Mouse (Mus musculus): ENCODE measurements around the gene Hspb6. TPM values are rescaled to one million over a fixed set of nuclear protein-coding genes. Genes with fewer than 3 reads are reported as not detected.

The Hspb6 gene
- polyA plus RNA-seq, 1 experiment from 2014 or later = 9.3 TPM

DNA sequence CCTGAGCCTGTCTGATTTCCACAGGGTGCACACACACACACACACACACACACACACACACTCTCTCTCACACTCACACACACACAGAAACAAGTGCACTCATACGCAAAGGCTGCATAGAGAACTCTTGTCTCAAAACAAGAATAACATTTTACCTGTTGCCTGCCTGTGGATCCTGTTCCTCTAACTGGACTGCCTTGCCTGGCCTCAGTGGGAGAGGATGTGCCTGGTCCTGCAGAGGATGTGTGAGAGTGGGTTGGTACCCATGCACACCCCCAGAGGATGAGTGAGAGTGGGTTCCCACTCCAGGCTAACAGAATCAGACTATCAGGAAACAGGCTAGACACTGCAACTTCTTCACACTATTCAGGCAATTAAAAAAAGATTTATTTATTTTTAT lies 1.4 kb upstream of the Hspb6 start:
- no peaks in the 10 kb centered on the region for H3K9me3 ChIP-seq (ENCODE audit: control insufficient read depth, low read length)
- peaks cover 16% of the 10 kb centered on the region for H3K4me1 ChIP-seq (replicated peaks; ENCODE audit: control insufficient read depth, insufficient read depth, low read length)
- H3K36me3 ChIP-seq (ENCODE audit: control insufficient read depth, insufficient read depth) = peaks cover 9% of the 10 kb centered on the region
- H3K27me3 ChIP-seq (replicated peaks; ENCODE audit: control insufficient read depth, insufficient read depth, low read length) = no peaks in the 10 kb centered on the region
- no peak overlapping the region for H3K4me3 ChIP-seq (replicated peaks; ENCODE audit: low read length)
- no peak overlapping the region for H3K4me2 ChIP-seq (ENCODE audit: low read length)
- no peak for ATAC-seq
- no peak overlapping the region for H3K27ac ChIP-seq (ENCODE audit: low read length)
- H3K9ac ChIP-seq (replicated peaks; ENCODE audit: low read depth, low read length) = no peak overlapping the region
- 100% methylated on average over 1 of the region's 1 CpGs for WGBS

DNA sequence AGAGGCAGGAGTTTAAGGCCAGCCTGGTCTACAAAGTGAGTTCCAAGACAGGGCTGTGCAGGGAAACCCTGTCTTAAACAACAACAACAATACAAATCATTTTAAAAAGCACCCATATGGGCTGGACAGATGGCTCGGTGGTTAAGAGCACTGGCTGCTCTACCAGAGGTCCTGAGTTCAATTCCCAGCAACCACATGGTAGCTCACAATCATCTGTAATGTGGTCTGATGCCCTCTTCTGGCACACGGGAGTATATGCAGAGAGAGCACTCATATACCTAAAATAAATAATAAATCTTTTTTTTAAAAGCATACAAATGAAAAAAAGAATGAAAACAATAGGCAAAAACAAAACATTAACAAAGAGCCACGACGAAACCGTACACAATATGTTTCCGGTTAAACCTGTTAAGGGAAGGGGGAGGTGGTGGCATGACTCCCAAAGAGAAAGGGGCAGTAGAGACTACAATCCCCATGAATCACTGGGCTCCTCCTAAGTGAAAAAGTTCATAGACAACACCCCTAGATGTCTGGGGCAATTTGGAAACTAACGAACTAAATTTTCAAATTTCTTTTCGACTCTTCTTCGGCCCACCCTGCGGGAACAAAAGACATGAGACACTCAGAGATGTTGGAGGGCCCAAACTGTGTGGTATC lies 405 bp upstream of the Hspb6 start:
- Histone ChIP-seq H3K9ac (replicated peaks; ENCODE audit: low read depth, low read length) (peak overlapping the region; percentile 74), H3K9me3 (ENCODE audit: control insufficient read depth, low read length) (no peaks in the 10 kb centered on the region), H3K36me3 (ENCODE audit: control insufficient read depth, insufficient read depth) (peaks cover 11% of the 10 kb centered on the region; the same call in 1 of the 2 replicates), H3K27ac (ENCODE audit: low read length) (peak overlapping the region; percentile 99), H3K4me2 (ENCODE audit: low read length) (peak overlapping the region; percentile 48), H3K27me3 (replicated peaks; ENCODE audit: control insufficient read depth, insufficient read depth, low read length) (no peaks in the 10 kb centered on the region), H3K4me1 (replicated peaks; ENCODE audit: control insufficient read depth, insufficient read depth, low read length) (peaks cover 16% of the 10 kb centered on the region), H3K4me3 (replicated peaks; ENCODE audit: low read length) (peak overlapping the region; percentile 75)
- ATAC-seq = peak; percentile 70
- 3% methylated on average over 10 of the region's 10 CpGs for WGBS

DNA sequence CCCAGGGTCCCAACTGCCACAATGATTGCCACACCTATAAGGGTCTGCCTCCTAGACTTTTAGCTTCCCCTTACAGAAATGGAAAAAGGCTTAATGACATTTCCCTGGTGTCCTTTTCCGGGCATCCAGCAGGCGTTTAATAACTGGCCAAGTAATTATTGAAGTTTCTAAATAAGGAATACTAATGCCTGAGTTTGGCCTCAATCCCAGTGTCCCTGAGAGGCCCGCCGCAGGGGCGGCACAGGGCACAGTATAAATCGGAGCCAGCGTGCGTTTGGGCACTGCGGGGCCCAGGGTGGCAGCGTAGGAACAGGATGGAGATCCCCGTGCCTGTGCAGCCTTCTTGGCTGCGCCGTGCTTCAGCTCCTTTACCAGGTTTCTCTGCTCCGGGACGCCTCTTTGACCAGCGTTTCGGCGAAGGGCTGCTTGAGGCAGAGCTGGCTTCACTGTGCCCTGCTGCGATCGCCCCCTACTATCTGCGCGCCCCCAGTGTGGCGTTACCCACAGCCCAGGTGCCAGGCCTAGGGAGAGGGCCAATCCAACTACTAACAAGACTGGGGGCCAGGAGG lies 1.1 kb downstream of the Hspb6 start:
- Histone ChIP-seq H3K27ac (ENCODE audit: low read length) (peak overlapping the region; percentile 99), H3K27me3 (replicated peaks; ENCODE audit: control insufficient read depth, insufficient read depth, low read length) (no peaks in the 10 kb centered on the region), H3K36me3 (ENCODE audit: control insufficient read depth, insufficient read depth) (peaks cover 19% of the 10 kb centered on the region; the same call in 1 of the 2 replicates), H3K4me3 (replicated peaks; ENCODE audit: low read length) (peak overlapping the region; percentile 75), H3K9me3 (ENCODE audit: control insufficient read depth, low read length) (no peaks in the 10 kb centered on the region), H3K4me2 (ENCODE audit: low read length) (peak overlapping the region; percentile 96), H3K4me1 (replicated peaks; ENCODE audit: control insufficient read depth, insufficient read depth, low read length) (peaks cover 20% of the 10 kb centered on the region), H3K9ac (replicated peaks; ENCODE audit: low read depth, low read length) (peak overlapping the region; percentile 59)
- WGBS = 1% methylated on average over 23 of the region's 23 CpGs
- no peak for ATAC-seq

DNA sequence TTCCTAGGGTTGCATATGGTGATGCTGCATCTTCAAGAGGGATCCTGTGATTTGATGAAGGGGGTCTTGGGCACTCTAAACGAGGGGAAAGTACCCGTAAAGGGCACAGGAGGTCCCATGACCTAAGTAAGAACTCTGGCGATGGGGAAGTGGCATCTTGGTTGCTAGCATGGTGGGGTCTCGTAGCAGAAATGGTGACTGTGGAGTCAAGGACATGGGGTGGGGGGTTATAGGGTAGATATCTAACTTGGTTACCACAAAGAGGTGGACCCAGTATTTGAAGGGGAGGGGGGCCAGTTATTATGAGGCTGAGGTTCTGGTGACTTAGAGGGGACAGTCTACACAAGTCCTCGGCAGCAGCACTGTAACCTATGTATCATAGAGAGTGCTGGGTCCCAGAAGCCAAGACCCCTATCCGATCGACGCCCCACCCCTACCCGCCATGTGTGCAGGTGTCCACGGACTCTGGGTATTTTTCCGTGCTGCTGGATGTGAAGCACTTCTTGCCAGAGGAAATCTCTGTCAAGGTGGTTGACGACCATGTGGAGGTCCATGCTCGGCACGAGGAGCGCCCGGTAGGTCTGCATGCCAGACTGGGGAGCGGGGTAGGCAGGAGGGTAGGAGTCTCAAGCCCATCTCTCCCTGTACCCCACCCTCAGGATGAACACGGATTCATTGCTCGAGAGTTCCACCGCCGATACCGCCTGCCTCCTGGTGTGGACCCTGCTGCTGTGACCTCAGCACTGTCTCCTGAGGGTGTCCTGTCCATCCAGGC lies 2.0 kb downstream of the Hspb6 start:
- no peak overlapping the region for H3K27ac ChIP-seq (ENCODE audit: low read length)
- H3K9me3 ChIP-seq (ENCODE audit: control insufficient read depth, low read length) = no peaks in the 10 kb centered on the region
- H3K4me1 ChIP-seq (replicated peaks; ENCODE audit: control insufficient read depth, insufficient read depth, low read length) = peaks cover 29% of the 10 kb centered on the region
- H3K9ac ChIP-seq (replicated peaks; ENCODE audit: low read depth, low read length) = no peak overlapping the region
- H3K4me2 ChIP-seq (ENCODE audit: low read length) = peak overlapping the region; percentile 96; the same call in 1 of the 2 replicates
- ATAC-seq = no peak
- no peaks in the 10 kb centered on the region for H3K27me3 ChIP-seq (replicated peaks; ENCODE audit: control insufficient read depth, insufficient read depth, low read length)
- WGBS = 85% methylated on average over 22 of the region's 22 CpGs
- no peak overlapping the region for H3K4me3 ChIP-seq (replicated peaks; ENCODE audit: low read length)
- H3K36me3 ChIP-seq (ENCODE audit: control insufficient read depth, insufficient read depth) = 0 out of 2 replicates have a peak, but pooled peaks cover 15% of the 10 kb centered on the region

DNA sequence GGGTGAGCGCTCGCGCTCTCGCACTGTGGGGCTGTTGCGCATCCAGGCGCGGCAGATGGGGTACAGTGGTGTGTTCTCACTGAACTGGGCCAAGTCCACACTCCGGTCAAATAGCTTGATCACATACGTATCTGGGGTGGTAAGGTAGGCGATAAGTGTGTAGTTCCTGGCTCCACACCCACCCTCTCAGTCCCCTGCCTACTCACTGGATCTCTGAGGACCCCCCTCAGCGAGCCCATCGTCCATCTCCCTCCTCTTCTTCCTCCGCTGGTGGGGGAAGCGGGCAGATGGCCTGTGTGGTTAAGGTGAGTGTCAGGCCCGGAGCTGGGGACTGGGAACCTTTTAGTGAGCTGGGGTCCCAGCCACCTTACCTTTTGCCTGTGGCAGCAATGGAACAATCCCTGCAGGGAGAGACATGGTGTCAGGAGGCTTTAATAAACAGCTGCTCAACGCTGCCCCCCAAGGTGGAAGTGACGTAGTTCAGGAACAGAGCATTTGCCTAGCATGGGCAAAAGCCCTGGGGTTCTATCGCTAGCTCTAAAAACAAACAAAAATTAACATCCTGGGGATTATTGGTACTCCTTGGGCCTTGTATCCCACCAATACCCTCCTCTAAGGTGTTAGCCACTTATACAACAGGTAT lies 5.0 kb downstream of the Hspb6 start:
- 0 out of 2 replicates have a peak, but pooled peaks cover 15% of the 10 kb centered on the region for H3K36me3 ChIP-seq (ENCODE audit: control insufficient read depth, insufficient read depth)
- no peak overlapping the region for H3K9ac ChIP-seq (replicated peaks; ENCODE audit: low read depth, low read length)
- H3K27ac ChIP-seq (ENCODE audit: low read length) = no peak overlapping the region
- H3K4me2 ChIP-seq (ENCODE audit: low read length) = no peak overlapping the region
- no peaks in the 10 kb centered on the region for H3K27me3 ChIP-seq (replicated peaks; ENCODE audit: control insufficient read depth, insufficient read depth, low read length)
- WGBS = 92% methylated on average over 18 of the region's 18 CpGs
- H3K4me3 ChIP-seq (replicated peaks; ENCODE audit: low read length) = no peak overlapping the region
- no peaks in the 10 kb centered on the region for H3K9me3 ChIP-seq (ENCODE audit: control insufficient read depth, low read length)
- no peak for ATAC-seq
- H3K4me1 ChIP-seq (replicated peaks; ENCODE audit: control insufficient read depth, insufficient read depth, low read length) = peaks cover 32% of the 10 kb centered on the region

DNA sequence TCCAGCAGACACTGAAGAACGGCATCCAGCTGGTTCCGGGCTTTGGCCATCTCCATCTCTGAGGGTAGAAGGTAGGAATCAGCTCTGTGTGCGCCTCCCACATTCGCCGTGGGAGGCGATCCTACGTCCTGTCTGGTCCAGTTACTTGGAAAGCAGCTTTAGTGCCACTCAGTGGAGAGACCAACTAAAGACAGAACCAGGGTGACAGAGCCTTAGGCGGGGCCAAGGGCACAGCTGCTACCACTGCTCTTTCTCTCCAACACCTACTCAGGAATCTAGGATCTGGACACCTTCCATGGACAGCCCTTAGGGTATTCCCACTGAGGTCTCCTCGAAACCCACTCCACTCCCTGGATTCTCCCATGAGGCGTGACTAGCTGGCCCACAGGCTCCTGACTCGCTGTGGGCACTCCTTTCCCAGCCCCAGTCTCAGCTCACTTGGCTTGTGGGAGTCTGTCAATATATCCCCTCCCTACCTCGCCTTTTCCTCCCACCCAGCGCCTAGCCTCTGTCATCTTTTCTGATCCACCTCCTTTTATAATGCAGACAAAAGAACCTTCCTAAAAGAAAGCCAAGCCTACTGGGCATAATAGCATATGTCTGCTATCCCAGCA lies 6.0 kb downstream of the Hspb6 start:
- 89% methylated on average over 13 of the region's 13 CpGs for WGBS
- H3K4me3 ChIP-seq (replicated peaks; ENCODE audit: low read length) = no peak overlapping the region

DNA sequence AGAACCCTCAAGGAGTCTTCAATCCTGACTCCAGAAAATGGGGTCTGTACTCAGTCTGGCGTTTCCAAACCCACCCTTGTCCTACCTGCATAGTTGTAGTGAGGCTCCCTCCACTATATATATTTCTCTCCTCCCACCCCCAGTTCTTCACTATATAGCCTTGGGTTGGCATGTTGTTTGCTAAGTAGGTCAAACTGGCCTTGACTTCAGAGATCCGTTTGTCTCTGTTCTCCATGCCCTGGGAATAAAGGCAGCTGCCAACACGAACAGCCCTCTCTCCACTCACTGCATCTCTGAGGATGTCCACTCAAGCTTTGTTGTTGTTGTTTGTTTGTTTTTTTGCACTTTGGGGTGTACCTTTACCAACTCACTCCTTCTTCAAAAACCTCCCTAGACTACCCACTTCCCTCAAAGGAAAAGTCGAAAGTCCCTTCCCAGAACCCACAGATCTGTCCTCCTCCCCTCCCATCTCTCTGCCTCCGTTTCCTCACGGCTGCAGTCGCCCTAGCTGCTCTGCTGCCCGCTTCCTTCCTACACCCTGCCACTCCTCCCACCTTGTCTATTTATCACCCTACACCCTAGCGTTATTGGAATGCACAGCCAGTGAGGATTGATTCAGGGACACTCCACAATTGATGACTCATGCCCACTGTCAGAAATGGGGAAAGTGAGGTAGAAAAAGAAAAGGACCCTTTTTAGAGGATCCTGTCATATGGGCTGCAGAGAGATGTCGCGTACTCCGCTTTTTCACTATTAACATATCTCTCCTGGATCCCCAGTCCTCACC lies 6.9 kb downstream of the Hspb6 start:
- H3K4me1 ChIP-seq (replicated peaks; ENCODE audit: control insufficient read depth, insufficient read depth, low read length) = peaks cover 26% of the 10 kb centered on the region
- peak overlapping the region; percentile 82 for H3K4me2 ChIP-seq (ENCODE audit: low read length)
- WGBS = 12% methylated on average over 12 of the region's 12 CpGs
- peak overlapping the region; percentile 67 for H3K9ac ChIP-seq (replicated peaks; ENCODE audit: low read depth, low read length)
- H3K36me3 ChIP-seq (ENCODE audit: control insufficient read depth, insufficient read depth) = 0 out of 2 replicates have a peak, but pooled peaks cover 15% of the 10 kb centered on the region
- H3K27me3 ChIP-seq (replicated peaks; ENCODE audit: control insufficient read depth, insufficient read depth, low read length) = no peaks in the 10 kb centered on the region
- H3K27ac ChIP-seq (ENCODE audit: low read length) = 0 out of 2 replicates have a peak overlapping the region, but pooled peaks have one; percentile 16
- no peak for ATAC-seq
- H3K9me3 ChIP-seq (ENCODE audit: control insufficient read depth, low read length) = no peaks in the 10 kb centered on the region
- H3K4me3 ChIP-seq (replicated peaks; ENCODE audit: low read length) = peak overlapping the region; percentile 60

More for the DNA sequence above, 6.0 kb downstream of the Hspb6 start:
- no peak for ATAC-seq
- H3K4me2 ChIP-seq (ENCODE audit: low read length) = no peak overlapping the region
- peaks cover 31% of the 10 kb centered on the region for H3K4me1 ChIP-seq (replicated peaks; ENCODE audit: control insufficient read depth, insufficient read depth, low read length)
- no peak overlapping the region for H3K9ac ChIP-seq (replicated peaks; ENCODE audit: low read depth, low read length)
- 0 out of 2 replicates have a peak, but pooled peaks cover 15% of the 10 kb centered on the region for H3K36me3 ChIP-seq (ENCODE audit: control insufficient read depth, insufficient read depth)
- no peaks in the 10 kb centered on the region for H3K9me3 ChIP-seq (ENCODE audit: control insufficient read depth, low read length)
- no peaks in the 10 kb centered on the region for H3K27me3 ChIP-seq (replicated peaks; ENCODE audit: control insufficient read depth, insufficient read depth, low read length)
- H3K27ac ChIP-seq (ENCODE audit: low read length) = no peak overlapping the region

DNA sequence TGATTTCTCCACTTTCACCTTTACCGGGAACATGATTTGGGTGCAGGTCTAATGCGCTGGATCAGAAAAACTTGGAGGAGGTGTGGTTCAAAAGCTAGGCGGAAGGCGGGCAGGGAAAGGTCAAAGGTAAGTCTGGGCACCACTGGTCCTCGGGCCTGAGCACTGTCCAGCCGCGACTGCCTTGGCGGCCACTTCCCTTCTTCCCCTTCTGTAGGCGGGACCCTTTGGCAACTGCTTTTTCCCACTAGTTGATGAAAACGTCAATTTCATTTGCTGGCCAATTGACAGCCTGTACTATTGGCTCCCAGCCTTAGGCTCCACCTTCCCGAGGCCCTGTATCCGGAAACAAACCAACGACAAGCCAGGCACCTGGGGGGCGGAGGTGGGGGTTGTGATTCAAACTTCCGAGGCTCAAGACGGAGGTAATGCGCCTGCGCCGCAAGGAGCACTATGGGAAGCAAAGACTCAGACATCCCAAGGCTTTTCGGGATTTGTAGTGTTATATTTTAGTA lies 7.5 kb downstream of the Hspb6 start, which contains the start of gene Lin37:
Lin37 (minus strand) TSS at position 396 of the 512 bp plus-strand sequence.
- under 1% methylated on average over 20 of the region's 20 CpGs for WGBS

More for the DNA sequence above, 7.5 kb downstream of the Hspb6 start, which contains the start of gene Lin37:
- peak within 1 kb of the TSS; percentile 16; the same call in 1 of the 2 replicates for H3K27ac ChIP-seq (ENCODE audit: low read length)
- H3K27me3 ChIP-seq (replicated peaks; ENCODE audit: control insufficient read depth, insufficient read depth, low read length) = no peaks in the 10 kb centered on the region
- H3K9ac ChIP-seq (replicated peaks; ENCODE audit: low read depth, low read length) = peak within 1 kb of the TSS; percentile 67
- peak; percentile 89 for ATAC-seq
- H3K4me3 ChIP-seq (replicated peaks; ENCODE audit: low read length) = peak within 1 kb of the TSS; percentile 60
- H3K4me2 ChIP-seq (ENCODE audit: low read length) = peak within 1 kb of the TSS; percentile 82
- peaks cover 32% of the 10 kb centered on the region for H3K4me1 ChIP-seq (replicated peaks; ENCODE audit: control insufficient read depth, insufficient read depth, low read length)
- H3K9me3 ChIP-seq (ENCODE audit: control insufficient read depth, low read length) = no peaks in the 10 kb centered on the region
- H3K36me3 ChIP-seq (ENCODE audit: control insufficient read depth, insufficient read depth) = 0 out of 2 replicates have a peak, but pooled peaks cover 15% of the 10 kb centered on the region
